18 mouse cellular contexts compared by ENCODE assay signal in the genomic region with DNA sequence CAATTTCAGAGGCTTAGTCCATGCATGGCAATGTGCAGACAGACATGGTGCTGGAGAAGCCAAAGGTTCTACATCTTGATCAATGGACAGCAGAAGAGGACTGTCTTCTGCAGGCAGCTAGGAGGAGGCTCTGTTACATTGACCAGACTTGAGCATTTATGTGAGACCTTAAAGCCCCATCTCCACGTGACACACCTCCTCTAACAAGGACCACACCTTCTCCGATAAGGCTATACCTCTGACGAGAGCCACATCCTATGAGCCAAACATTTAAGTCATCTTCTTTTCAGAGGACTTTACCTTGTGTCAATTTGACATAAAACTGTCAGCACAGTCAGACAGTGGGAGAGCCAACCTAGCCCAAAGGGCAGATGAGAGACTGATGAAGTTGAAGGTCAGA. TPM values are rescaled to one million over a fixed set of nuclear protein-coding genes. Genes with fewer than 3 reads are reported as not detected.
DNase-seq lines count a peak whose midpoint lies in the region; ATAC-seq lines count a peak whose summit lies in the region.
"Had no signal": no experiment of that assay in that cellular context is flagged by ENCODE, and none has a peak within 500 bp of the region (broad histone marks: within the 10 kb centered on the region; RNA-seq: fewer than 3 reads in every experiment).

No protein-coding gene starts in this region.

- no peak for ATAC-seq in midbrain, embryonic 11.5 days (ENCODE audit: low FRiP score)
- ATAC-seq in midbrain, embryonic 16.5 days: no peak
- no peak for ATAC-seq in liver, embryonic 12.5 days
- ATAC-seq in liver, embryonic 16.5 days (ENCODE audit: low read depth): no peak; the same call in 1 of the 2 replicates
- ATAC-seq: forebrain, embryonic 15.5 days; Patski had no signal

- H3K27me3 ChIP-seq in midbrain, embryonic 11.5 days (ENCODE audit: control insufficient read depth, insufficient read depth, low read length): no peaks in the 10 kb centered on the region
- H3K27me3 ChIP-seq in midbrain, embryonic 16.5 days (ENCODE audit: control insufficient read depth, insufficient read depth, low read depth, low read length): no peaks in the 10 kb centered on the region
- no peaks in the 10 kb centered on the region for H3K27me3 ChIP-seq in liver, embryonic 12.5 days (replicated peaks)
- H3K27me3 ChIP-seq in liver, embryonic 16.5 days (ENCODE audit: control insufficient read depth, insufficient read depth, low read depth, low read length): no peaks in the 10 kb centered on the region
- H3K27me3 ChIP-seq: CH12.LX; forebrain, embryonic 15.5 days; heart, embryonic 12.5 days; hindbrain, embryonic 15.5 days; Patski had no signal

- DNase-seq in midbrain, embryonic 11.5 days (ENCODE audit: low spot score, missing footprints): peak; percentile 64
- DNase-seq in lung, postnatal 36 days: no peak
- DNase-seq in thymus, postnatal 0 days (ENCODE audit: low spot score): no peak
- DNase-seq: adrenal gland, adult 2 months; adrenal gland, postnatal 25 days; cerebellum, adult 2 months; cerebellum, postnatal 10 days; gastrocnemius, postnatal 10 days had no signal

- no peak overlapping the region for H3K4me3 ChIP-seq in midbrain, embryonic 11.5 days (ENCODE audit: low read depth, low read length)
- no peak overlapping the region for H3K4me3 ChIP-seq in midbrain, embryonic 16.5 days (ENCODE audit: low read depth, low read length)
- H3K4me3 ChIP-seq in liver, embryonic 12.5 days: no peak overlapping the region
- H3K4me3 ChIP-seq in liver, embryonic 16.5 days (ENCODE audit: low read depth, low read length): no peak overlapping the region
- H3K4me3 ChIP-seq: embryonic facial prominence, embryonic 10.5 days; forebrain, embryonic 15.5 days; heart, embryonic 12.5 days; hindbrain, embryonic 15.5 days had no signal

- no peak overlapping the region for H3K4me2 ChIP-seq in midbrain, embryonic 11.5 days
- H3K4me2 ChIP-seq in midbrain, embryonic 16.5 days (ENCODE audit: low read length): no peak overlapping the region
- peak overlapping the region; percentile 78 for H3K4me2 ChIP-seq in liver, embryonic 12.5 days
- peak overlapping the region; percentile 69 for H3K4me2 ChIP-seq in liver, embryonic 16.5 days (ENCODE audit: low read depth, low read length)
- H3K4me2 ChIP-seq: forebrain, embryonic 15.5 days; heart, embryonic 12.5 days; hindbrain, embryonic 15.5 days had no signal

- 90% methylated on average over 3 of the region's 3 CpGs for WGBS in midbrain, embryonic 11.5 days
- 93% methylated on average over 3 of the region's 3 CpGs for WGBS in midbrain, embryonic 16.5 days
- WGBS in liver, embryonic 12.5 days (ENCODE audit: insufficient replicate concordance): 60% methylated on average over 3 of the region's 3 CpGs
- 67% methylated on average over 3 of the region's 3 CpGs for WGBS in liver, embryonic 16.5 days (ENCODE audit: insufficient replicate concordance)

- H3K9me3 ChIP-seq in midbrain, embryonic 11.5 days (ENCODE audit: control insufficient read depth, low read length): no peaks in the 10 kb centered on the region
- H3K9me3 ChIP-seq in midbrain, embryonic 16.5 days (replicated peaks; ENCODE audit: control insufficient read depth, low read length, poor library complexity, severe bottlenecking): no peaks in the 10 kb centered on the region
- no peaks in the 10 kb centered on the region for H3K9me3 ChIP-seq in liver, embryonic 12.5 days (replicated peaks)
- H3K9me3 ChIP-seq in liver, embryonic 16.5 days (replicated peaks; ENCODE audit: control insufficient read depth, low read length): no peaks in the 10 kb centered on the region
- H3K9me3 ChIP-seq: embryonic facial prominence, embryonic 10.5 days; forebrain, embryonic 15.5 days; heart, embryonic 12.5 days; hindbrain, embryonic 15.5 days had no signal

- H3K4me1 ChIP-seq in midbrain, embryonic 11.5 days (ENCODE audit: control insufficient read depth, insufficient read depth, low read length): no peaks in the 10 kb centered on the region
- H3K4me1 ChIP-seq in midbrain, embryonic 16.5 days (ENCODE audit: control insufficient read depth, insufficient read depth, low read length): no peaks in the 10 kb centered on the region
- peaks cover 71% of the 10 kb centered on the region for H3K4me1 ChIP-seq in liver, embryonic 12.5 days
- peaks cover 61% of the 10 kb centered on the region for H3K4me1 ChIP-seq in liver, embryonic 16.5 days (ENCODE audit: control insufficient read depth, low read depth, low read length)
- H3K4me1 ChIP-seq: forebrain, embryonic 15.5 days; hindbrain, embryonic 15.5 days had no signal

- H3K36me3 ChIP-seq in midbrain, embryonic 11.5 days (ENCODE audit: control insufficient read depth, insufficient read depth, low read length): no peaks in the 10 kb centered on the region
- no peaks in the 10 kb centered on the region for H3K36me3 ChIP-seq in midbrain, embryonic 16.5 days (ENCODE audit: control insufficient read depth, insufficient read depth, low read length)
- peaks cover 8% of the 10 kb centered on the region; the same call in 1 of the 2 replicates for H3K36me3 ChIP-seq in liver, embryonic 12.5 days
- H3K36me3 ChIP-seq in liver, embryonic 16.5 days (ENCODE audit: control insufficient read depth, insufficient read depth): no peaks in the 10 kb centered on the region
- H3K36me3 ChIP-seq: embryonic facial prominence, embryonic 10.5 days; forebrain, embryonic 15.5 days; hindbrain, embryonic 15.5 days had no signal

- no peak overlapping the region for H3K27ac ChIP-seq in midbrain, embryonic 11.5 days (ENCODE audit: low read depth, low read length)
- no peak overlapping the region for H3K27ac ChIP-seq in midbrain, embryonic 16.5 days (ENCODE audit: low read length)
- peak overlapping the region; percentile 96 for H3K27ac ChIP-seq in liver, embryonic 12.5 days
- peak overlapping the region; percentile 96 for H3K27ac ChIP-seq in liver, embryonic 16.5 days (ENCODE audit: low read length)
- H3K27ac ChIP-seq: embryonic facial prominence, embryonic 10.5 days; forebrain, embryonic 15.5 days; hindbrain, embryonic 15.5 days had no signal

- H3K9ac ChIP-seq in midbrain, embryonic 11.5 days (ENCODE audit: low read length): no peak overlapping the region
- no peak overlapping the region for H3K9ac ChIP-seq in midbrain, embryonic 16.5 days (ENCODE audit: low read depth, low read length)
- no peak overlapping the region; the same call in 1 of the 2 replicates for H3K9ac ChIP-seq in liver, embryonic 12.5 days
- H3K9ac ChIP-seq in liver, embryonic 16.5 days (ENCODE audit: low read depth, low read length): no peak overlapping the region
- H3K9ac ChIP-seq: forebrain, embryonic 15.5 days; heart, embryonic 12.5 days; hindbrain, embryonic 15.5 days had no signal

RNA-seq across cellular contexts. Expression of a gene that starts 5.8 kb away (rescaled TPM):
- polyA plus RNA-seq in midbrain, embryonic 11.5 days (2014; fragmentation: Nextera tagmentation; extraction: Ambion mirVana): 0.55 and 0.83 TPM in 2 replicates
- polyA plus RNA-seq in midbrain, embryonic 16.5 days (2015; fragmentation: Nextera tagmentation; extraction: Ambion mirVana): 1.2 and 2.0 TPM in 2 replicates
- 4.2 and 5.2 TPM in 2 replicates for polyA plus RNA-seq in liver, embryonic 12.5 days (2016; fragmentation: Nextera tagmentation; extraction: Ambion mirVana)
- polyA plus RNA-seq in liver, embryonic 16.5 days (2015; fragmentation: Nextera tagmentation; extraction: Ambion mirVana): 4.4 and 4.7 TPM in 2 replicates
- 15.1 and 16.6 TPM in 2 replicates for polyA plus RNA-seq in thymus, postnatal 0 days (2015; fragmentation: Nextera tagmentation; extraction: Ambion mirVana)

RNA-seq across cellular contexts. Expression of a gene that starts 32.3 kb away (rescaled TPM):
- polyA plus RNA-seq in midbrain, embryonic 11.5 days (2014; fragmentation: Nextera tagmentation; extraction: Ambion mirVana): 0.63 and 1.2 TPM in 2 replicates
- 1.9 and 2.0 TPM in 2 replicates for polyA plus RNA-seq in midbrain, embryonic 16.5 days (2015; fragmentation: Nextera tagmentation; extraction: Ambion mirVana)
- 2.1 and 2.4 TPM in 2 replicates for polyA plus RNA-seq in liver, embryonic 12.5 days (2016; fragmentation: Nextera tagmentation; extraction: Ambion mirVana)
- 1.9 and 2.0 TPM in 2 replicates for polyA plus RNA-seq in liver, embryonic 16.5 days (2015; fragmentation: Nextera tagmentation; extraction: Ambion mirVana)
- 12.6 and 12.9 TPM in 2 replicates for polyA plus RNA-seq in thymus, postnatal 0 days (2015; fragmentation: Nextera tagmentation; extraction: Ambion mirVana)

RNA-seq across cellular contexts. Expression of a gene that starts 56.4 kb away (rescaled TPM):
- 0.12 TPM in 1 of 2 replicates, not detected in the other for polyA plus RNA-seq in midbrain, embryonic 11.5 days (2014; fragmentation: Nextera tagmentation; extraction: Ambion mirVana)
- polyA plus RNA-seq in midbrain, embryonic 16.5 days (2015; fragmentation: Nextera tagmentation; extraction: Ambion mirVana): 0.13 and 0.30 TPM in 2 replicates
- polyA plus RNA-seq in liver, embryonic 12.5 days (2016; fragmentation: Nextera tagmentation; extraction: Ambion mirVana): not detected in 2 replicates
- polyA plus RNA-seq in liver, embryonic 16.5 days (2015; fragmentation: Nextera tagmentation; extraction: Ambion mirVana): 0.05 TPM in 1 of 2 replicates, not detected in the other
- polyA plus RNA-seq in thymus, postnatal 0 days (2015; fragmentation: Nextera tagmentation; extraction: Ambion mirVana): 0.45 and 0.57 TPM in 2 replicates
- polyA plus RNA-seq: embryonic facial prominence, embryonic 10.5 days; erythroblast, embryonic 14.5 days had no signal

Comparison
In these comparisons a context has a peak if more than half of its experiments do, and no peak if none do; other contexts are left out.
1. H3K27ac ChIP-seq: peak in liver, embryonic 12.5 days (single experiment) and liver, embryonic 16.5 days (single experiment); none in midbrain, embryonic 11.5 days (single experiment) and midbrain, embryonic 16.5 days (single experiment).
2. H3K4me2 ChIP-seq: peak in liver, embryonic 12.5 days (single experiment) and liver, embryonic 16.5 days (single experiment); none in midbrain, embryonic 11.5 days (single experiment) and midbrain, embryonic 16.5 days (single experiment).